In genomic region chr16:31003592-31004320, GRCm38 (mm10) we compare ENCODE assay signal across 8 mouse cellular contexts.
A peak's percentile ranks its signal among the peaks of the same experiment; 100 is the strongest.
DNase-seq lines count a peak whose midpoint lies in the region; ATAC-seq and TF ChIP-seq lines count a peak whose summit lies in the region.
"Not testable (repeated sequence)": the region's sequence is repeated elsewhere in the genome, so short reads cannot be mapped to it uniquely, and the experiment has no call there.

No protein-coding gene starts in this region.

- not testable (repeated sequence) for TF ChIP-seq CTCF in liver, embryonic 14.5 days (IDR thresholded peaks at IDR 0.05; ENCODE audit: low read depth); stomach, postnatal 0 days (IDR thresholded peaks at IDR 0.05; ENCODE audit: low read depth)

- H3K4me3 ChIP-seq in hindbrain, embryonic 11.5 days (ENCODE audit: low read depth, low read length); kidney, embryonic 16.5 days (ENCODE audit: low read length); liver, embryonic 14.5 days (ENCODE audit: insufficient read depth in 1 of 2, low read depth in 2 of 2, low read length in 2 of 2); midbrain, embryonic 12.5 days; stomach, postnatal 0 days (ENCODE audit: low read depth, low read length): not testable (repeated sequence)

- ATAC-seq in CD4-positive, CD25-positive, alpha-beta regulatory T cell, adult 4 months = peak; percentile 55
- ATAC-seq in hindbrain, embryonic 11.5 days (ENCODE audit: low FRiP score) = peak; percentile 55
- peak; percentile 78 for ATAC-seq in kidney, embryonic 16.5 days (ENCODE audit: low FRiP score, low TSS enrichment)
- ATAC-seq in liver, embryonic 14.5 days (ENCODE audit: insufficient read depth) = not testable (repeated sequence)
- peak; percentile 27; the same call in 1 of the 2 replicates for ATAC-seq in midbrain, embryonic 12.5 days (ENCODE audit: low FRiP score, low read depth)
- ATAC-seq in stomach, postnatal 0 days (ENCODE audit: low FRiP score, low TSS enrichment) = peak; percentile 75

- not testable (repeated sequence) for H3K27me3 ChIP-seq in hindbrain, embryonic 11.5 days (ENCODE audit: control insufficient read depth, insufficient read depth, low read length); kidney, embryonic 16.5 days (ENCODE audit: insufficient read depth, low read length); liver, embryonic 14.5 days (ENCODE audit: control insufficient read depth, insufficient read depth, low read length); midbrain, embryonic 12.5 days; stomach, postnatal 0 days (ENCODE audit: control insufficient read depth, insufficient read depth, low read length)

- H3K9ac ChIP-seq in hindbrain, embryonic 11.5 days (ENCODE audit: low read depth, low read length); liver, embryonic 14.5 days (replicated peaks); midbrain, embryonic 12.5 days (replicated peaks); stomach, postnatal 0 days (ENCODE audit: low read length): not testable (repeated sequence)
- 0 out of 2 replicates have a peak overlapping the region, but pooled peaks have one; percentile 23 for H3K9ac ChIP-seq in kidney, embryonic 16.5 days (replicated peaks; ENCODE audit: low read length)

- TF ChIP-seq EP300 in liver, embryonic 14.5 days (IDR thresholded peaks at IDR 0.05; ENCODE audit: low read depth); stomach, postnatal 0 days (optimal IDR thresholded peaks at IDR 0.05): not testable (repeated sequence)

- WGBS in hindbrain, embryonic 11.5 days = 18% methylated on average over 10 of the region's 10 CpGs
- WGBS in kidney, embryonic 16.5 days = 9% methylated on average over 10 of the region's 10 CpGs
- 4% methylated on average over 10 of the region's 10 CpGs for WGBS in liver, embryonic 14.5 days (ENCODE audit: insufficient replicate concordance)
- 17% methylated on average over 10 of the region's 10 CpGs for WGBS in midbrain, embryonic 12.5 days
- WGBS in stomach, postnatal 0 days = 6% methylated on average over 10 of the region's 10 CpGs

- not testable (repeated sequence) for H3K4me1 ChIP-seq in hindbrain, embryonic 11.5 days (replicated peaks; ENCODE audit: control insufficient read depth, insufficient read depth, low read length); liver, embryonic 14.5 days (replicated peaks; ENCODE audit: control insufficient read depth in 2 of 2, insufficient read depth in 2 of 2, low read length in 1 of 2); stomach, postnatal 0 days (replicated peaks; ENCODE audit: control insufficient read depth, insufficient read depth)
- H3K4me1 ChIP-seq in kidney, embryonic 16.5 days (ENCODE audit: insufficient read depth, low read length) = peaks cover 32% of the 10 kb centered on the region
- H3K4me1 ChIP-seq in midbrain, embryonic 12.5 days = peaks cover 17% of the 10 kb centered on the region

- H3K36me3 ChIP-seq in hindbrain, embryonic 11.5 days (ENCODE audit: control insufficient read depth, insufficient read depth, low read length); kidney, embryonic 16.5 days (ENCODE audit: insufficient read depth, low read length); liver, embryonic 14.5 days (replicated peaks; ENCODE audit: control insufficient read depth, insufficient read depth, low read depth); midbrain, embryonic 12.5 days; stomach, postnatal 0 days (ENCODE audit: control insufficient read depth, insufficient read depth, low read length): not testable (repeated sequence)

- H3K9me3 ChIP-seq in hindbrain, embryonic 11.5 days (ENCODE audit: control insufficient read depth, low read length); kidney, embryonic 16.5 days (ENCODE audit: low read length); liver, embryonic 14.5 days (ENCODE audit: control insufficient read depth, low read length); midbrain, embryonic 12.5 days; stomach, postnatal 0 days (ENCODE audit: control insufficient read depth, low read length): not testable (repeated sequence)

- not testable (repeated sequence) for H3K4me2 ChIP-seq in hindbrain, embryonic 11.5 days (replicated peaks; ENCODE audit: low read depth, low read length)
- peak overlapping the region; percentile 38 for H3K4me2 ChIP-seq in kidney, embryonic 16.5 days (replicated peaks; ENCODE audit: low read depth, low read length)
- peak overlapping the region; percentile 18; the same call in 1 of the 2 replicates for H3K4me2 ChIP-seq in liver, embryonic 14.5 days (ENCODE audit: low read depth)
- peak overlapping the region; percentile 31 for H3K4me2 ChIP-seq in midbrain, embryonic 12.5 days (replicated peaks)
- peak overlapping the region; percentile 37; the same call in 1 of the 2 replicates for H3K4me2 ChIP-seq in stomach, postnatal 0 days (replicated peaks; ENCODE audit: low read depth)

- peak; percentile 69 for DNase-seq in embryo, embryonic 10.5 days (ENCODE audit: low spot score)
- peak; percentile 49 for DNase-seq in gastrocnemius, postnatal 14 days
- DNase-seq in hindbrain, embryonic 11.5 days (ENCODE audit: low spot score) = peak; percentile 39
- not testable (repeated sequence) for DNase-seq in liver, embryonic 14.5 days (ENCODE audit: low read depth in 3 of 3, low spot score in 3 of 3)
- DNase-seq in stomach, postnatal 0 days (ENCODE audit: low spot score) = peak; percentile 42

- intact Hi-C loops in gastrocnemius, postnatal 14 days (cut with DNase I; ENCODE audit: low total_unique reads) = not testable (repeated sequence)

- not testable (repeated sequence) for H3K27ac ChIP-seq in hindbrain, embryonic 11.5 days (ENCODE audit: low read depth, low read length); liver, embryonic 14.5 days
- peak overlapping the region; percentile 83 for H3K27ac ChIP-seq in kidney, embryonic 16.5 days (ENCODE audit: low read length)
- peak overlapping the region; percentile 25; the same call in 1 of the 2 replicates for H3K27ac ChIP-seq in midbrain, embryonic 12.5 days (replicated peaks)
- H3K27ac ChIP-seq in stomach, postnatal 0 days (replicated peaks) = peak overlapping the region; percentile 18; the same call in 1 of the 2 replicates
